Comparison of ENCODE assay signal across 14 mouse cellular contexts in the genomic region with DNA sequence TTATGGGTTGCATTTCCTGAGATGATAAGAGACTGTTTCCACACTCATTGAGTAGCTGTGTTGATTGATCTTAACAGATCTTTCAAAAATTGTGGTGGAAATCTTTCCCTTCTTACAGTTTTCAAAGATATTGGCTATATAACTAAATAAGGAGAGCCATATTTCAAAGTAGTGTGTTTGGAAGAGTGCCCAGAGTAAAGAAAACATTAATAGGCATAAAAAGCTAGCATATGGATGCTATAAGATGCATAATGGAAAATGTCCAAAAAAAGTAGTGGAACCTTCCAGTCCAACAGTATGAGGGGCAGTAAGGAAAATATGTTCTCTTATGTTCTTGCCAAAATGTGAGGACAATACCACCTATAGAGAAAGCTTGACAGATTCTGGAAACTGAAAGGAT.
"Had no signal": no experiment of that assay in that cellular context is flagged by ENCODE, and none has a peak within 500 bp of the region (broad histone marks: within the 10 kb centered on the region; RNA-seq: fewer than 3 reads in every experiment).

No protein-coding gene starts in this region.

- H3K9ac ChIP-seq: liver, embryonic 14.5 days; neural tube, embryonic 15.5 days had no signal

- H3K4me3 ChIP-seq: left cerebral cortex, adult 2 months; midbrain, embryonic 10.5 days; myocyte; neural tube, embryonic 15.5 days had no signal

- H3K4me1 ChIP-seq: midbrain, embryonic 10.5 days; neural tube, embryonic 15.5 days had no signal

- H3K4me2 ChIP-seq: neural tube, embryonic 15.5 days had no signal

- H3K9me3 ChIP-seq: midbrain, embryonic 10.5 days; neural tube, embryonic 15.5 days had no signal

- H3K27ac ChIP-seq: left cerebral cortex, adult 2 months; liver, embryonic 14.5 days; midbrain, embryonic 10.5 days; neural tube, embryonic 15.5 days; stomach, postnatal 0 days had no signal

- H3K27me3 ChIP-seq: neural tube, embryonic 15.5 days had no signal

- H3K36me3 ChIP-seq: midbrain, embryonic 10.5 days; neural tube, embryonic 15.5 days had no signal

- DNase-seq: kidney, adult 8-10 months; kidney, postnatal 25 days; lung, adult 18-20 months; lung, postnatal 36 days; midbrain, embryonic 14.5 days; right cerebral cortex, adult 18-20 months; right cerebral cortex, postnatal 25 days; thymus, postnatal 4 days had no signal
